Mouse (Mus musculus) frontal cortex, postnatal 36 days (tissue): Measurements from ENCODE around the gene Cpvl.

Experiments
- DNase-seq, 2 experiments: peaks; one replicate each; pipeline ENCODE4 v3.0.0; 2022; ENCODE audit warnings: low spot score in 2 of 2

Cpvl gene

DNA sequence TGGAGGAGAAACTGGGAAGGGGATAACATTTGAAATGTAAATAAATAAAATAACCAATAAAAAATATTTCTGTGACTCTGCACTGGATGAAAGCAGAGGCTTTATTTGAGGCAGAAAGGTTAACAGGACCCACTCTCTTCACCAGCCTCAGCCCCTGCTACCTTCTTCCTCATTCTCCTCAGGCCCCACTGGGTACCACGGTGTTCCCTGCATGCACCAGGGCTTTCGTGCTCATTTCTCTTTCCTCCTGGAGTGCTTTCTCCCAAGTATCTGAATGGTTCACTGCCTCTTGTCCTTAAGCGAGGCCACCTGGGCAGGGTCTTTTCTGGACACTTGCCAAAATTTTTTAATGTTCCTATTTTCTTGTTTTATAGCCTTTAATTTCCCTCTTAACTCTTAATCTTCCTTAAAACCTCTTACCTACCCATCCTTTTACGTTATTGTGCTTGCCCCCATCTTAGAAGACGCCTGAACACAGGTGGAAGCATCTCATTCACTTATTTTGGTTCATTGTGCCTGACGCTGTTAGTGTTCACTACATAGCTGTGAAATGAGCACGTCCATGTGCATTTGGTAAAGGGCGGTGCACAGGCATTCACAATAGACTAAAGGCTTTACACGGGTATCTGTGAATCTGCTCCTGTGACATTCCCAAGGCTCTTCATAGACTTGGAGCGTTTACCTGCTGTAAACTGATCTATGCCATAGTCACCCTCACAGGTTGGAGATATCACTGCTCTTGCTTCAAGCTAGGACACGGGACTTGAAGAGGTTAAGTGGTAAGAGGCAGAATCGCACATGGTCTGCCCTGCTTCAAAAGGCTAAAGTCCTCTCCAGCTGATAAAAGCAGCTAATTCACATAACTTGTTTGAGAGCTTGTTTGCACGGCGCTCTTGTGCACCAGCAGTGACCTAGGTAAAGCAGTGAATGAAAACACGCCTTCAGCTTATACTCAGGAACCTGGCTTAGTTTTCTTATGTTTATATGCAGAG is 41.0 kb downstream of the Cpvl start:
- DNase-seq, result no peak

DNA sequence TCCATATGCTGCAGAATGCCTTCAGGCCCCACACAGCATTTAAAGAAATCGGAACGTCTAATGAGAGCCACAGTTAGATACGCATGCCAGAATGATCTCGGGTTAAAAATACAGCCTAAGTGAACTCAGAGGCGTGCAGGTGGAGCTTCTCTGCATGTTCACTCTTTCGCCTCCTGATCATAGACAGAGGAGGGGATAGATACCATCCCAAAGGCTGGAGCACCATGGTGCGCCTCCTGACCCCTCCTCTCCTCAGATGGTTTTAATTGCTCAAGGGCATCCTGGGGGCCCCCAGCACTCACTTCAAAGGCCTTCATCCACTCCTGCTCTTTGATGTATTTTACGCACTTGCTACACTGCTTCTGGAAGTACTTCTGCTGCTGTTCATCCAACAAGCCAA is 46.9 kb downstream of the Cpvl start:
- DNase-seq, result no peak

DNA sequence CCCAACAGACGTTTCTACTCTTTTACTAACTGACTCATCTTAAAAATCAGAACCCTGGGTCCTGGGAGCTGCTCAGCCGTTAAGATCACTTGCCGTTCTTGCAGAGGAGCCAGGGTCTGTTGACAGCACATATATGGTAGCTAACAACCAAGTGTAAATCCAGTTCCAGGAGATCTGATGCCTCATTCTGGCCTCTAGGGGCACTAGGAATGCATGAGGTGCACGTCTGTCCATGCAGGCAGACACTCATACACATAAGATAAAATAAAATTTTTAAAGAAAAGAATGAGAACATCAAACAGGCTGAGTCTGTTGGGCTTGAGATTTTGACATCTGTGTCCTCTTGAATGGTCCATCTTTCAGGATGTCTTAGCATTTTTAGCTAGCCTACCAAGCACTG is 48.6 kb downstream of the Cpvl start:
- DNase-seq, result no peak

DNA sequence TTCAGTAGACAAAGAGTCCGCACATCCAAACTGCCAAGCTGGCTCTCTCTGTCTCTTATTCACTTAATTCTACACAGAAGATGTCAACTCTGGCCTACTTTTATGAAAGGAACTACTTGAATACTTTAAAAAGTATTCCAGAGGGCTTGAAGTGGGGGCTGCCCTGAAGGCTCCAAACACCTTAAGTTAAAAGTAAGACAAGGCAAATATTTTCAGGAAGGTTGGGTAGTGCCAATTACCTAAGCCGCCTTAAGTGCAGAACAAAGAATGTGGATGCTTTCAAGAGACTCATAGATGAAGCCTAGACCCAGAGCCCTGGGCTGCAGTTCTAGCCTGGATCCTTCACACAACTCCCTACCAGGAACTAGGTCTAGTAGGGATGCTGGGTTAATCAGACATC is 52.3 kb downstream of the Cpvl start:
- no peak for DNase-seq

DNA sequence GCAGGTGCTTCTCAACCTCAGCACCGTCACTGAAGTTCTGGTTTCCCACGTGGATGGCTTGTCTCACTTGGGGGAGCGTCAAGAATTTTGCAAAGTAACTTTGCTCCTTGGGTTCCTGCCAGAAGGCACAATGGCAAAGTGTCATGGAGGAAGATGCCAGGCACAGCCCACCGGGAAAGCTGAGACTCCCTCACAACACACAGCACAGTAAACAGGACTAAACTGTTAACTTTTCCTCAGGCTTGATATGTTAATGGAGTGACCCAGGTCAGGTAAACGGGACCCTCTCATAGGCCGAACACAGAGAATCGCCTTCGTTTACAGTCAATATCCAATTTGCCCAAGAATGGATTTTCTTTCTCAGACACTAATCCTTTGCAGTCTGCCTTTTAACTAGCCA is 53.3 kb downstream of the Cpvl start:
- DNase-seq, result no peak

DNA sequence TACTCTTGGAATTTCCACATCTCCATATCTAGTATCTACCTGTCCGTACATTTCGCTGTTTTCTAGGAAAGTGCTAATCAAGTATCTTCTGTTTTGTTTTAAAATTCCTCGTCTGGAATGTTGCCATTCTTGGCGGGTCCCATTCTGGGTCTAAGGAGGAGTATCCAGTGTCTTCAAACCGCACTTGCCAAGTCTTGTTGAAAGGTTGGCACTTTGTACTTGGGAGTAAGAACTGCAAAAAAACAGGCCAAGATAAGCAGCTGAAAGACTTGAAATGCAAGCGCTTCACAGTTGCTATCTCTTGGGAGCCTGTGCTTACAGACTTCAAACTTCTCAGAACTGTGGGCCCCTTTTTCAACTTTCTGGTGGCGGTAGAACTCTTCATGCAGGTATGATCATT is 58.4 kb downstream of the Cpvl start:
- DNase-seq, result no peak

DNA sequence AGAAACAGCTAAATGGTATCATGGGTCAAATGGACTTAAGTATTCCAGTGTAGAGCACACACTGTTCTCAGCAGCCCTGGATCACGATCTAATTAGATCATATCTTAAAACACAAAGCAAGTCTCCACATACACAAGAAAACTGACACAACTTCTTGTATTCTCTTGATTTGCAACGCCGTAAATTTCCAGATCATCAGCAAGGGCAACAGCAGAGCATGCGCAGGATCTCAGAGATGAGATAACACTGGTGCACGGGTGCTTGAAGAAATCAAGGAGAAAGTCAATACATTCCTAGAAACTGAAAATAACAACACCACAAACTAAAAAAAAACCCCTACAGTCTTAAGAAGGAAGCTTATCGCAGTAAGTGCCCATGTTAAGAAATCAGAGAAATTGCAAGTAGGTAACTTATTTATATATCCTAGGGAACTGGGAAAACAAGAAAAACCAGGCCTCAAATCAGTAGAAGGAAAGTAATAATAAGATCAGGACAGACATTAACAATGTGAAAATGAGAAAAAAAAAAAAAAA is 61.4 kb downstream of the Cpvl start:
- no peak for DNase-seq

DNA sequence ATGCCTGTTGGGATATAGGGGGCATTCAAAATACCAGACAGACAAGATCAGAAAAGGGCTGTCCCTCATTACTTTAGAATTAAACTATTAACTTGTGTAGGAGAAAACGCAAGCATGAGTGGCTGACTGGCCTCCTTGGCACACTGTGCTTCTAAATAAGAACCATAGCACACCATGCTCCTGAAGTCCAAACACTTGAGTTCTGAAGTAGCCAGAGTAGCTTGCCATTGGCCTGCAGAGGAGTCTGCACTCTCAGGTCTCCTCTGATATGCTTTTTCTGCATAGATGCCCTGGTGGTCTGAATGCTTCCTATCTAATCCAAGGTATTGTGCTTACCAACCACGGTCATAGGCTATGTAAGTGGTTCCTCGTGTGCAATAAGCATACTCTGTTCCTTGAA is 63.1 kb downstream of the Cpvl start:
- DNase-seq, result no peak

DNA sequence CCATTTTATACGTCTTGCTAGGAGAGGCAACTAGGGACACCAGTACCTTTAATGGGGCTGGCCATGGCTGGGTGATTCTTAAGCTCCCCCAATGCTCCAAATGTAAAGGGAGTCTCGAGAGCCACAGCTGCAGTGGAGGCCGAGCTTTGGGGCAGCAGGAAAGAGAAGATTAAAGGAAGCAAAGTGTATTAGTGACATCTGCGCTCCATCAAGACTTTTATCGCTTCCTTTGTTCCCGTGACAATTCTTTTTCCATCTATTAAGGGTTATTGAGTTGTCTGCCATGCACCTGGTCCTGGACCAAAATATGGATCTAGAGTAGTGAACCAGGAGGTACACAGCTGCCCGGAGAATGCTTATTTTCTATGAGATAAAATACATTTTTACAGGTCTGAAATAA is 65.3 kb downstream of the Cpvl start:
- DNase-seq, result no peak

DNA sequence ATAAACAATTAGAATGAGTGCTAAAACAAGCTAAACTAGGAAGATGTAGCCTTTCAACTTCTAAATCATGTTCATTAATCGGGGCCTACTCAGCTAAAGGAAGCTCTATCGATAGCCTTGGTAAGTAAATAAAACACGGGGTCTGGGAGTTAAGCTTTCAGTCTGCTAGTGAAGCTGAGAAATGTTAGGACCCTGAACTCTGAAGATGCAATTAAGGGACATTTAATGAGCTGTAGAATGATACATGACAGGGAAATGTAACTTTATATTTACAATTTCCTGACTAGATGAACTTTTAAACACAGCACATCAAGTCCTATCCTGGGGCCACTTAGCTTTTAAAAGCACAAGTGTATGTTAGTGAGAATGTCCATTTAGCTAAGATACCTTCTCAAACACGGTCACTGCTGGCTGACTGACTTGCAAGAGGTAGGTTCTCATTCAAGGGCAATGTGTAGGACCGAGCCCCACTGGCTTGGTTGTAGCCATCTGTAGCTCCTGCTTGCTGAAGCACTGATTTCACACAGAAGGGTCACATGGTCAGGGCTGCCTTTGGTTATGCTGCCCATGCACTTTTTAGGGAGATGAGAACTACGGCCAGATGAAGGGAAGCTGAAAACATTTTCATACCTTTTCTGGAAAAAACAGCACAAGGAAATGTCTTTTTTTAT is 66.2 kb downstream of the Cpvl start:
- DNase-seq, result no peak

DNA sequence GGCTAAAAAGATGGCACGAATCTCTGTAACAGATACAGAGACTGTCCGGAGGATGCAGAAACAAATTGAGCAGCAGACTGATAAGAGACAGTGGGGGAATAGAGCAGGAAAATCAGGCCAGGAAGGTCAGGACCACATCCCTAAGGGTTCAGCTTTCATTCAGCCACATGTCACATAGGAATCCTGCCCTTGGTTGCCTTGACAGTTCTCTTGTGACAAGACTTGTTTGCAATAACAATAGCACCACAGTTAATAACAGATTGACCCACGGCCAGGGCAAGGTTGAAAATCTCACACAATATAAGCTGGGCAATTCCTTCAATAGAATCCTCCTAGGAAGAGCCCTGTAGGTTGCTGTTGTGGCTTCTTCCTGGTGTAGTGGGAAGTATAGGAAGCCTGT is 68.5 kb downstream of the Cpvl start:
- no peak for DNase-seq

DNA sequence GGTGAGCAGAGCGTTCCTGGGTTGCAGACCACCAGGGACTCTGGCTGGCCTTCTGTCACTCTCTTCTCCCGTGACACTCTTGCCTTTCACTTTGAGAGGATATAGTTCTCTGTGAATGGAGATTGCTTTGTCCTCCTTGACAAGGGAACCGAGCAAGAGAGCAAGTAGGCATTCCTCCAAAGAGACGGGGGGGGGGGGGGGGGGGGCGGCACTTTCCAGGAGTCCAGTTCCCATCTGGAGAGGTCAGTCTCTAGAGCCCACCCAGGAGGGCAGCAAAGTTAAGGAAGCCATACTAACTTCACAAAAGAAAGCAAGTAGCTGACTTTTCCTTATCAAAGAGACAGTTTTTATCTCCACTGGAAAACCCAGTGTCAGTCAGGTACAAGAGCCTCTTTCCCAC is 69.0 kb downstream of the Cpvl start:
- no peak for DNase-seq

DNA sequence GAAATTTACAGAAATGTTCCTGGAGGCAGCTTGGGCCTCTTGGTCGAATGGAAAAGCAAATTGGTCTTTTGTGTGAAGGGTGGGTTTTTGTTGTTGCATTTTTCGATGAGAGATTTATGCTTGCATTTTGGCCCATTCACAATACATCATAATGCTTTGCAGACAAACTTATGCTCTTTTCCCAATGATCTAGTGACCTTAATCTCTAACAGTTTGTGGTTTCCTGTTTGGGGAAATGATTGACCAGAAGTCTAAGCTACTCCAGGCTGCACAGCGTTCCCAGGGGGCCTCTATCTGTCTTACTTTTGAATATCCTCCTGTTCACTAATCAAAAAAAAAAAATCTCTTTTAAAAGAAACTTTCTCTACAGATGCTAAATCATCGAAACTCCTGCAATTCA is 71.6 kb downstream of the Cpvl start:
- DNase-seq, result no peak

DNA sequence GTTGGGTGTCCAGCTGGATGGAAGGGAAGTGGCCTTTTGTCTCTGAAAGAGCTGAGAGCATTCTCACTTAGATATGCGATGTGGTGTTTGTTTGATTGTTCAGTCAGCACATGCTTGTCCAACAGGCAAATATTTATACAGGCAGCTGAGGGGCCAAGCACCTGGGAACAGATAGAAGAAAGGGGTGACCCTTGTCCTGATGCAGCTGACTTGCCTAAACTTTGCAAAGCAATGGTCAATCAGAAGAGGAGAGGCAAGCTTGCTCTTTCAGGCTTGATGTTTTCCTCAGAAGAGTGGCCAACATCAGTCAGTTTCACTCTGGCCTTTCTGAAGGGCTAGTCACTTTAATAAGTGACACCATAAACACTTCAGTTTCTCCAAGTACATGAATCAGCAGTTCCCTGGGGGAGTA is 72.4 kb downstream of the Cpvl start:
- DNase-seq, result no peak

DNA sequence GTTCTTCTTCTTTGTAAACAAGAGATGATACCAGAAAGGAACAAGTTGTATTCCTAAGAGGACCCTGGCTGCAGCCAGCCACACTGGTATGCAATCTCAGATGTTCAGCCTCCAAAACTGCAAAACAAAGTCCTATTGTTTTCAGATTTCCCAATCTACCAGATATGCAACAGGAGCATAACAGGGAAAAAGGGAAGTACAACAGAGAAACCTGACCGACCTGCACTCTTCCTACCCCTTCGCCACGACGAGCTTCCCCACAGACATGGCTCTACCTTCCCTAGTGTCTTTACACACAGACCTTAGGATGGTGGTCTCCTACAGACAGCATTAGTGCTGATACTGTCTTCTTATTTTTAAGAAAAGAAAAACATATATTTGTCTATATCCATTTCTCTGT is 72.9 kb downstream of the Cpvl start:
- DNase-seq, result no peak

DNA sequence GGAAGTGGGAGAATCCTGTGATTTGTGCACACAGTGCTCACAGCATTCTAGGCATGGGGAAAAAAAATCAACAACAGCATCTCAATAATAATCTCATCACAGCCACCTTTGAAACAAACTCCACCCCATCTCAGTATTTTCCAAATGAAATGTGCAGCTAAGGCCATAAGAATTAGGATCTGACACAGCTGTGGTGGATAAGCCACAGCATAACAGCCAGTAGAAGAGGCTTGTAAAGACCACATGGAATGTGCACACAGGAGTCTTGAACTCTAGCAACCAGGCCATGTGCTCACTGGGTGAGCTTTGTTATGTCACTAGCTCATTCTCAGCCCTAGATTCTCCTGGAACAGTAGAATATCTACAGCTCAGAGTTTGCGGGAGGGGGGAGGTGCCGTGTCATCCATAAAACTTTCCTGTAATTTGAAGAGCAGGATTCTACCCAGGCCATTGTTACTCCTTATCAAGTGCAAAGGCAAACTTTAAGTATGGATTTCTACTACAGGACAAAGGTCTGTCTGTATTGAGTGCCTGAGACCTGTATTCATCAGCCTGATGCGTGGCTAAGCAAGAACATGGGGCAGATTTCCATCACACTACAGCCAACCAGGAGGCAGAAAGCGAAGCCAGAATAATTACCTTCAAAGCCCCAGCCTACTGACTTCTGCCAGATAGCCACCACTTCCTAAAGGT is 73.6 kb downstream of the Cpvl start:
- DNase-seq, result no peak

DNA sequence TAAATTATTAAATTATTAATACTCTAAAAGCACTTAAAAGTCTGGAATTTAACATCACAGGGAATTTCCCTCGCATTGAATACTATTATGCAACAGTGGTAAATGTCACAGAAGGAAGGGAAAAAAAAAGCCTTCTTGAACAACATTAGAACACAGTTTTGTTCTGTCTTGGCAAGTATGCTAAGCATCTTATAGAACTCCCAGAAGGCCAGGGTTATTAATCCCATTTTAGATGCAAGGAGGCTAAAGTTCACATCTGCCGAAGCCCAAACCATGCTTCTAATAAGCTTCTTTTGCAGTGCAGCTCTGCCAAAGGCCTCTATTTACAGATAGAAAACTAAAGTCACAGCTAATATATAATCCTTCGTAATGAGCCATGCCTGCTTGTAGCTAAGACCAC is 74.3 kb downstream of the Cpvl start:
- DNase-seq, result no peak

DNA sequence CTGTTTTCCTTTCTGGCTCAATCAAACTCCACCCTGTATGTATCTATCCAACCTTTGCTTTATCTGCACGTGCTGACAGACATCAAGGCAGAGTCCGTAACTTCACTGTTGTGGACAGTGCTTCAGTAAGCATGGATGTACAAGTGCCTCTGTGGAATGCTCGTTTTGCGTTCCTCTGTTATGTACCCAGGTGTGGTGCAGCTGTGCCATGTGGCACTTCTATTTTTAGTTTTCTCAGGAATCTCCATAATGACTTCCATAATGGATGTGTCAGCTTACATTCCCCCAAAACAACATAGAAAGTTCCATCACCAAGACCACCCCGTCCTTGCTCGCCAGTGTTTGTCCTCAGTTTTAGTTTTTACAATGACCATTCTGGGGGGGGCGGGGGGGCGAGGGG is 76.7 kb downstream of the Cpvl start:
- no peak for DNase-seq

DNA sequence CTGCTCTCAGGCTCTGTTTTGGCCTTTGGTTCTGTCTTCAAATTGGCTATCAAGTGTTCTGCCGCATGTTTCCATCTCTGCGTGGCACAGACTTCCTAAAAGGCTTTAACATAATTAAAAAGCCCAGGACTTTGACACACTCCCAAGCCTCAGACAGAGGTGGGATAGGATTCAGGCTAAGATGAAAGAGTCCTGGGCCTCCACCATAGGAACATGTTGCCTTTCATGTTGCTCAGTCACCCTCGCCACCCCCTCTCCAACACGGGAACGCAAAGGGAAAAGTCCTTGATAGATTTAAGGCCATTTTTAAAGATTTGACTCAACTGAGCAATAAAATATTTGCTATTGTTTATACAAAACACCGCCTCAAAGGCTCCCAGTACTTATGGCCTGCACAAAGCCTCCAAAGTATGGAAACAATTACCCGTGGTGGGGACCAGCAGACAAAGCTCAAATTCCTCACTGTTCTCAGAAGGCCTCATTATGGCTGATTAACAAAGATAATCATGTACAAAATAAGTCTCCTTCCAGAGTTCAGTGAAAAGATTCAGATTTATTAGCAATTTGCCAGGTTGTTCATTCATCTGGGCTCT is 80.5 kb downstream of the Cpvl start:
- DNase-seq, result no peak

DNA sequence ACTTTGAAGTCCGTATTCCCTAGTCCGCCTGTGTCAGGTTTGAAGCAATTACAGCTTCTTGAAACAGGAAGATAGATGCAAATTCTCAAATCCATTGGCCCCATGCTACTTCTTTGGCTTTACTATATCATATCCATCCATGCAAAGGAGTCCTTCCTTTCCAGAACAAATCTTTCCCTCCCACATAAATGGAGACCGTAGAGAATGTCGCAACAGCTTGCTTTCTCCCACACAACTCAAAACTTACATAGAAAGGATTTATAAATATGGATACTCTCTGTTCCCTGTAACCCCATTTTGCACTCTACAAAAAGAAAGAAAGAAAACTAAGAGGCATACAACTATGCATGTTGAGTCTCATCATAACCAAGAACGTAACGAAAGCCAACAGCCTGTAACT is 81.3 kb downstream of the Cpvl start:
- DNase-seq, result peak; percentile 13 to 38

DNA sequence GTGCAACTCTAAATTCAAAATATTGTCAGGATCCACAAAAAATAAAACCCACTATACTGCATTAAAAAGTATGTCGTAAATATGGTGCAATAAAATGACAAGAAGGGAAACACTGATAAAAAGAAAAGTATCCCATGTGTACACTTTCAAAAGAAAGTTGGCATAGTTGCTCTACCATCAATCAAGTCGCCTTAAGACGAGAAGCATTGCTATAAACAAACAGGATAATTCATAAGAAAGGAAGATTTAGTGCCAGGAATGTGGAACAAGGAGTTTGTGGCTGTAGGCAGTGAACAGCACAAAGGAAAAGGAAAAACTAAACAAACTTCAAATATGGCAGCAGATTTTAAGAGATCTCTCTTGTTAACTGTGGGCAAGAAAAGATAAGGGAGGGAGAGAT is 84.7 kb downstream of the Cpvl start:
- no peak for DNase-seq

DNA sequence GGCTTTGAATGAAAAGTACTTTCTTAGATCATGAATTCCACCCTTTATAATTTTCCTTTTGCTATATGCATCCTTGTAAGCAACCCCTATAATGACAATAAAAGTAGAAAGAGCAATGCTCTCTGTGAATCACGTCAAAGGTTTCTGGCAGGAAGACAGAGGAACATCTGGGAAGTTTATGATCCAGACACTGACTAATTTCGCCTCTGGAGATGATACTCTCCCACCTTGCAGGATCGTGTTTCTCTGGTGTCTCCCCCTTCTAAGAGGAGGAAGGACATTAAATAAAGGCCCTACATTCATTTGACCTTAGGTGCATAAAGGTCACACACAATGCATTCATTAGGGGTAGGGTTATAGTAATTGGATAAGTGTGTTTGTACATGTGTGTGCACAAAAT is 87.4 kb downstream of the Cpvl start:
- no peak for DNase-seq
